Mouse (Mus musculus) spleen, adult 2 months (tissue): ENCODE results near the gene Cd3e.
A peak's percentile ranks its signal among the peaks of the same experiment; 100 is the strongest.

Experiments used
- CTCF ChIP-seq: fragments of 200-500 bp; IDR thresholded peaks from 2 replicates; pipeline ENCODE4 v1.5.1; 2011; ENCODE audit warnings: mild to moderate bottlenecking, inconsistent platforms; ENCODE audit not compliant: insufficient read depth, insufficient read length, insufficient replicate concordance; ENCODE audit errors: extremely low read depth
- POLR2A ChIP-seq: fragments of 200-500 bp; IDR thresholded peaks from 2 replicates; pipeline ENCODE4 v1.6.1; 2011; ENCODE audit warnings: low read depth, low read length, inconsistent platforms

- TF ChIP-seq POLR2A, result no peak
- peak; percentile 74; the same call in 1 of the 2 replicates for TF ChIP-seq CTCF
Measured at GRCm38 (mm10) chr9:45022800-45023199, 13.4 kb upstream of the Cd3e start.
